Mouse (Mus musculus): ENCODE results near the gene Dlg4. TPM values are rescaled to one million over a fixed set of nuclear protein-coding genes. Genes with fewer than 3 reads are reported as not detected.

Gene Dlg4
- 19.3 and 21.0 TPM in 2 replicates for polyA plus RNA-seq (2014; fragmentation: Nextera tagmentation; extraction: Ambion mirVana)

DNA sequence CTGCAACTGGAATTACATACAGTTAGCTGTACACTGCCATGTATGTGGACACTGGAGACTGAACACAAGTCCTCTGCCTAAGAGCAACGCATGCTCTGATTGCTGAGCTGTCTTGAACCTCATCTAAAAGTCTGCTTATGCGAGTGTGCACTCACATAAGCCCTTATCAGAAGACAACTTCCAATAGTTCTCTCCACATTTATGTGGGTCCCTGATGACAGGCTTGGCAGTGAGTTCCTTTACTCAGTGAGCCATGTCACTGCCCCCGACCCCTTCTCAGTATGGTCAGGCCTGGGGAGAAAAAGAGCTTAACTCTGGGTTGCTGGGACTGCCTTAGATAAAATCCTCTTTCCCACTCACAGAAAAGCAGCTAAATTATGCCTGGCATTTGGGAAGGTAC is at the start of gene Dlg4:
TSS of gene Dlg4 (plus strand) at position 274 of the 400 bp plus-strand sequence.
- WGBS = 63% methylated on average over 3 of the region's 3 CpGs
- Histone ChIP-seq H3K27ac (ENCODE audit: low read depth, low read length) (peak within 1 kb of the TSS; percentile 90; the same call in 1 of the 2 replicates), H3K4me1 (ENCODE audit: control insufficient read depth, insufficient read depth, low read length) (peaks cover 27% of the 10 kb centered on the region)

DNA sequence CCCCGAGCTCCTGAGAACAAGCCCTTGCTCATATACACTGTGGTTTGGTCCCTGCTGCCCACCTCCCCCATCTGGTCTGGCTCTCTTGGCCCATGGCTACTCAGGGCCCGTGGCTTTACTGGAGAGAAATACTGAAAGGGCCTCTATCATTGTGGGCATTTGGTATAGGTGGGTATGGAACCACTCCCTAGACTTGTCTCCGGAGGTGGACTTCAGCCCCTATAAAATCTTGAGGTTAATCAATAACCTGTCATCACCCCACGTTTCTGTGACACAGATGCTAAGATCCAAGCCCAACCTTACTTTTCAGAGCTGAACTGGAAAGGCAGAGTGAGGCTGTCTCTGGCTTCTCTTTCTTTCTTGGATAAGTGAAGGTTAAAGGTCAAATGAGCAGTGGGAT is 47.9 kb upstream of the Dlg4 start:
- peaks cover 53% of the 10 kb centered on the region for H3K36me3 ChIP-seq (ENCODE audit: control insufficient read depth, insufficient read depth, low read length)
- 89% methylated on average over 4 of the region's 4 CpGs for WGBS

More for the DNA sequence above, at the start of gene Dlg4:
- Histone ChIP-seq H3K9ac (ENCODE audit: low read length) (peak within 1 kb of the TSS; percentile 94), H3K36me3 (ENCODE audit: control insufficient read depth, insufficient read depth, low read length) (peaks cover 24% of the 10 kb centered on the region), H3K4me2 (ENCODE audit: low read length) (peak within 1 kb of the TSS; percentile 79), H3K27me3 (replicated peaks; ENCODE audit: control insufficient read depth, insufficient read depth, low read length) (no peaks in the 10 kb centered on the region), H3K9me3 (replicated peaks; ENCODE audit: control insufficient read depth, low read length) (no peaks in the 10 kb centered on the region), H3K4me3 (ENCODE audit: low read depth, low read length) (peak within 1 kb of the TSS; percentile 66)
- DNase-seq (ENCODE audit: low spot score) = no peak
- ATAC-seq = no peak

DNA sequence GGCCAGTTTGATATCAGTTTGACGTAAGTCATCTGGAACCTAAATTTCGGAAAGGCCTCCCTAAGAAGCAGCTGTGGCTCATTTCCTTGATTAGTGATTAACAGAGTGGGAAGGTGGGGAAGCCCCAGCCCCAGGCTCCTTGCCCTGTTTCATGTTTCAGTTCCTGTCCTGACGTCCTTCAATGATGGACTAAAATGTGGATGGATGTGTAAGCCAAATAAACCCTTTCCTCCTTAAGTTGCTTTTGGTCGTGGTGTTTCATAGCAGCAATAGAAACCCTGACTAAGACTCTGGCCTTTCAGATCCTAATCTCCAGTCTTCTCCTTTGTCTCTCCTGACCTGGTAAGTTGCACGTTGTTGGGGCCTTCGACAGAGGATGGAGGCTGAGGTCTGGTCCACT is 46.5 kb upstream of the Dlg4 start:
- ATAC-seq (no peak), DNase-seq (ENCODE audit: low spot score) (no peak)
- Histone ChIP-seq H3K9ac (ENCODE audit: low read length) (no peak overlapping the region), H3K4me1 (ENCODE audit: control insufficient read depth, insufficient read depth, low read length) (no peaks in the 10 kb centered on the region), H3K36me3 (ENCODE audit: control insufficient read depth, insufficient read depth, low read length) (peaks cover 67% of the 10 kb centered on the region), H3K27me3 (replicated peaks; ENCODE audit: control insufficient read depth, insufficient read depth, low read length) (peaks cover 27% of the 10 kb centered on the region), H3K4me3 (ENCODE audit: low read depth, low read length) (no peak overlapping the region), H3K4me2 (ENCODE audit: low read length) (no peak overlapping the region), H3K9me3 (replicated peaks; ENCODE audit: control insufficient read depth, low read length) (no peaks in the 10 kb centered on the region), H3K27ac (ENCODE audit: low read depth, low read length) (no peak overlapping the region)
- WGBS = 90% methylated on average over 6 of the region's 6 CpGs

More for the DNA sequence above, 47.9 kb upstream of the Dlg4 start:
- DNase-seq (ENCODE audit: low spot score) (no peak), ATAC-seq (no peak)
- Histone ChIP-seq H3K27me3 (replicated peaks; ENCODE audit: control insufficient read depth, insufficient read depth, low read length) (peaks cover 41% of the 10 kb centered on the region), H3K4me3 (ENCODE audit: low read depth, low read length) (no peak overlapping the region), H3K4me1 (ENCODE audit: control insufficient read depth, insufficient read depth, low read length) (no peaks in the 10 kb centered on the region), H3K27ac (ENCODE audit: low read depth, low read length) (no peak overlapping the region), H3K9ac (ENCODE audit: low read length) (no peak overlapping the region), H3K4me2 (ENCODE audit: low read length) (no peak overlapping the region), H3K9me3 (replicated peaks; ENCODE audit: control insufficient read depth, low read length) (no peaks in the 10 kb centered on the region)

DNA sequence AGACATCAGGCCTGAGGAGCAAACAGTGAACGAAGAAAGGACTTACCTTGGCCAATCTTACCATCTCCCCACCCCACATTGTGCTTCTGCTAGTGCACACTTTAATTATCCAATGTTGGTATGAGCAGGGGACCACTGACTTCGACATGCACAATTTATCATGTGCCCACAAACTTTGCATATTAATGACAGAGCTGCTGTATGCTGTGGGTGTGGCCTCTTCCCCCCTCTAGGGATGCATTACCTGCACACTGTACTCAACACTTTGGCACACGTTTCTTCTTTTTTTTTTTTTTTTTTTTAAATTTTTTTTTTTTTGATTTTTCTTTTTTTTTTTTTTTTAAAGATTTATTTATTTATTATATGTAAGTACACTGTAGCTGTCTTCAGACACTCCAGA is 46.0 kb upstream of the Dlg4 start:
- peaks cover 72% of the 10 kb centered on the region for H3K36me3 ChIP-seq (ENCODE audit: control insufficient read depth, insufficient read depth, low read length)
- no peaks in the 10 kb centered on the region for H3K4me1 ChIP-seq (ENCODE audit: control insufficient read depth, insufficient read depth, low read length)
- DNase-seq (ENCODE audit: low spot score) = no peak
- H3K4me2 ChIP-seq (ENCODE audit: low read length) = no peak overlapping the region
- 87% methylated on average over 3 of the region's 3 CpGs for WGBS
- H3K9me3 ChIP-seq (replicated peaks; ENCODE audit: control insufficient read depth, low read length) = no peaks in the 10 kb centered on the region
- no peak overlapping the region for H3K9ac ChIP-seq (ENCODE audit: low read length)
- no peak overlapping the region for H3K27ac ChIP-seq (ENCODE audit: low read depth, low read length)
- H3K4me3 ChIP-seq (ENCODE audit: low read depth, low read length) = no peak overlapping the region
- ATAC-seq = no peak
- peaks cover 21% of the 10 kb centered on the region for H3K27me3 ChIP-seq (replicated peaks; ENCODE audit: control insufficient read depth, insufficient read depth, low read length)

DNA sequence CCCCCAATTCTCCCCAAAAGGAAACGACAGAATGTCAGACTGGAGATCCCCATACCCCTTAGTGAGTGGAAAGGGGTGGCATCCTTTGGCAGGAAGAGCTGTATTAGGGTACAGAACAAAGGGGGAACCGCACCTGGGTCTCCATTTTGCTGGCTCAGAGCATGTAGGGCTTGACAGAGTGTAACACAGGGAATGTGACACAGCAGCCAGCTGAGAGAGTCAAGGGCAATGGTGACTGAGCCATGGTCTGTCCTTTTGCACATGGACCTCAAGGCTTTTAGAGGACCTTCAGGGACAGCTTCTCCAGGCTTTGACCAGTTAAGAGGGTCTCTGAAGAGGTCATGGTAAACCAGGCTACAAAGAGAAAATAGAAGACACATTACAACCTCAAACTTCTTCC is 41.8 kb upstream of the Dlg4 start:
- H3K4me2 ChIP-seq (ENCODE audit: low read length) = no peak overlapping the region
- H3K27ac ChIP-seq (ENCODE audit: low read depth, low read length) = no peak overlapping the region
- H3K4me1 ChIP-seq (ENCODE audit: control insufficient read depth, insufficient read depth, low read length) = peaks cover 5% of the 10 kb centered on the region
- peaks cover 71% of the 10 kb centered on the region for H3K36me3 ChIP-seq (ENCODE audit: control insufficient read depth, insufficient read depth, low read length)
- ATAC-seq = no peak
- H3K9ac ChIP-seq (ENCODE audit: low read length) = no peak overlapping the region
- no peak for DNase-seq (ENCODE audit: low spot score)
- H3K4me3 ChIP-seq (ENCODE audit: low read depth, low read length) = no peak overlapping the region
- 95% methylated on average over 2 of the region's 2 CpGs for WGBS
- H3K27me3 ChIP-seq (replicated peaks; ENCODE audit: control insufficient read depth, insufficient read depth, low read length) = no peaks in the 10 kb centered on the region
- no peaks in the 10 kb centered on the region for H3K9me3 ChIP-seq (replicated peaks; ENCODE audit: control insufficient read depth, low read length)

DNA sequence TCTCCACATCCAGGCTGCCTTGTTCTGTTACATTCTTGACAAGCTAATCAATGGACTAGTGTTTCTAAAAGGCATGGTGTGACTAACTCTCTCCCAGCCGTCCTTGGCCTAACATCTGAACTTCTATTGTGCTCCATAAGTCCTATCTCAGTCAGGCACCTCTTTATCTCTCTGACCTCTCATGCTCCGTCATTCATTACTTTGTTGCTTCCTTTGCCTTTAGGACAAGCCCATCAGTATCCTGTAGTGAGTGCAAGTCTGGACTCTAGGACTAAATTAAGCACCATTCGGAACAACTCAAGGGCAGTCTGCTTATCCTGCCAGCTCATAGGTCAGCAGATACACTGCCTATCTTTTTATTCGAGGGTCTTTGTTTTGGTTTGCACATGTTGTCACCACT is 40.5 kb upstream of the Dlg4 start:
- peaks cover 5% of the 10 kb centered on the region for H3K4me1 ChIP-seq (ENCODE audit: control insufficient read depth, insufficient read depth, low read length)
- H3K36me3 ChIP-seq (ENCODE audit: control insufficient read depth, insufficient read depth, low read length) = peaks cover 64% of the 10 kb centered on the region
- 91% methylated on average over 4 of the region's 4 CpGs for WGBS
- no peak overlapping the region for H3K27ac ChIP-seq (ENCODE audit: low read depth, low read length)
- ATAC-seq (no peak), DNase-seq (ENCODE audit: low spot score) (no peak)
- H3K4me2 ChIP-seq (ENCODE audit: low read length) = no peak overlapping the region
- no peak overlapping the region for H3K9ac ChIP-seq (ENCODE audit: low read length)
- H3K27me3 ChIP-seq (replicated peaks; ENCODE audit: control insufficient read depth, insufficient read depth, low read length) = no peaks in the 10 kb centered on the region
- no peak overlapping the region for H3K4me3 ChIP-seq (ENCODE audit: low read depth, low read length)
- H3K9me3 ChIP-seq (replicated peaks; ENCODE audit: control insufficient read depth, low read length) = no peaks in the 10 kb centered on the region

DNA sequence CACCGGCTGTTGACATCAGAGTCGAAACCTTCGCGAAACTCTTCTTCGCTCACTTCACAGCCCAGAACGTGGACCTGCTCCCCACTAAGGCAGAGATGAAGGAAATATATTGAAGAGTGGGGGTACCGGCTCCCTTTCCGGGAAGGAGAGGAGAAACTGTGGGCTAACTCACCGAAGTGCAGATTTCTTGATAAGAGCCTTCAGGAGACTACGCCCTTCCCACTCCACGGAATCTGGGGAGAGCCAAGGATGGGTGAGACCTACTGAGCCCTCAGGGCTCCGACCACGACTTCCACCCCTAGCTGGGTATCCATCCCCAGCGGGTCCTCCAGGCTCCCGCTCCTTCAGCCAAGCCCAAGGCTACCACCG is 36.9 kb upstream of the Dlg4 start:
- peaks cover 23% of the 10 kb centered on the region for H3K4me1 ChIP-seq (ENCODE audit: control insufficient read depth, insufficient read depth, low read length)
- peak overlapping the region; percentile 98 for H3K27ac ChIP-seq (ENCODE audit: low read depth, low read length)
- ATAC-seq (no peak), DNase-seq (ENCODE audit: low spot score) (no peak)
- H3K9ac ChIP-seq (ENCODE audit: low read length) = peak overlapping the region; percentile 99
- 3% methylated on average over 16 of the region's 16 CpGs for WGBS
- peak overlapping the region; percentile 92 for H3K4me2 ChIP-seq (ENCODE audit: low read length)
- H3K4me3 ChIP-seq (ENCODE audit: low read depth, low read length) = peak overlapping the region; percentile 100
- no peaks in the 10 kb centered on the region for H3K9me3 ChIP-seq (replicated peaks; ENCODE audit: control insufficient read depth, low read length)
- H3K36me3 ChIP-seq (ENCODE audit: control insufficient read depth, insufficient read depth, low read length) = peaks cover 38% of the 10 kb centered on the region
- H3K27me3 ChIP-seq (replicated peaks; ENCODE audit: control insufficient read depth, insufficient read depth, low read length) = no peaks in the 10 kb centered on the region

DNA sequence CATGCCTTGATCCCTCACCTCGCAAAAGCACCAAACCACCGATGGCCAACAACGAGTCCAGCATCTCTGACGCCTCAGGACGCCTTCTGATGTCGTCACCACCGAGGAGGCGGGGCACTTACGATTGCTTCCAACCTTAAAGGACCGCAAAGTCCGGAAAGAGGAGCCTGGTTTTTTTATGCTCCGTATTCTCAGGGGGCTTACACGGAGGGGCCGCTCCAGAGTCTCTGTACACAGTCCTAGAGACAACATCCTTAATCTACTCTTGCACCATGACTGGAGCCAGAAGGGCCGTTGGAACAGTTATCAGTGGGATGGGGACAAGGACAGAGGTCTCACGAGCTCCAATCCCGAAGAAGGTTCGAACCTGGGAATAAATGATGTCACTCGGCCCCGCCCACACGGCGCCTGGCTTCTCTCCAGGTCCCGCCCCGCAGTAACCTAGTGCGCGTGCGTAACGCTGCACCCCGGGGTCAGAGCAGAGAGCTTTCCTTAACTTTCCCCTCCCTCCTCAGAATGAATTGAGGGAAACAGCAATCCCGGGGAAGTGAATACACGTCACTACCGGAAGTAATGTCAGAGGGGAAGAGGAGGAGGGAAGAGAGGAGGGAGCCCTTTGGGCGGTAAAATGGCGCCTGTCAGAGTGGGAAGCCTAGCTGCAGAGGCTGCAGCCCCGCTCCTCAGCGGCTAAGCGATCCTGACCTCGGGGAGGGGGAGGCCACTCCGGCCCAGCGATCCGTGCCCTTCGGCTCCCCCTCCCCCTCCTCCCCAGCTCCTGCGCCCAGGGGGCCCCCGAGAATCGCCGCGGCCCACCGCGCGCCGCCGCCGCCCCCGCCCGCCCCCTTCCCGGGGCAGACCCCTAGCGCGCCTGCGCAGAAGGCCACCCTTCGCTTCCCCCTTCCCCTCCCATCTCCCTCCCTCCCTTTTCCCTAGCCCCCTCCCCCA is 36.3 kb upstream of the Dlg4 start:
- peak overlapping the region; percentile 98 for H3K27ac ChIP-seq (ENCODE audit: low read depth, low read length)
- peak overlapping the region; percentile 99 for H3K9ac ChIP-seq (ENCODE audit: low read length)
- H3K9me3 ChIP-seq (replicated peaks; ENCODE audit: control insufficient read depth, low read length) = no peaks in the 10 kb centered on the region
- ATAC-seq (peak; percentile 92), DNase-seq (ENCODE audit: low spot score) (peak; percentile 99)
- H3K27me3 ChIP-seq (replicated peaks; ENCODE audit: control insufficient read depth, insufficient read depth, low read length) = no peaks in the 10 kb centered on the region
- H3K4me3 ChIP-seq (ENCODE audit: low read depth, low read length) = peak overlapping the region; percentile 100
- H3K36me3 ChIP-seq (ENCODE audit: control insufficient read depth, insufficient read depth, low read length) = peaks cover 38% of the 10 kb centered on the region
- peak overlapping the region; percentile 92 for H3K4me2 ChIP-seq (ENCODE audit: low read length)
- WGBS = under 1% methylated on average over 38 of the region's 60 CpGs
- H3K4me1 ChIP-seq (ENCODE audit: control insufficient read depth, insufficient read depth, low read length) = peaks cover 23% of the 10 kb centered on the region

DNA sequence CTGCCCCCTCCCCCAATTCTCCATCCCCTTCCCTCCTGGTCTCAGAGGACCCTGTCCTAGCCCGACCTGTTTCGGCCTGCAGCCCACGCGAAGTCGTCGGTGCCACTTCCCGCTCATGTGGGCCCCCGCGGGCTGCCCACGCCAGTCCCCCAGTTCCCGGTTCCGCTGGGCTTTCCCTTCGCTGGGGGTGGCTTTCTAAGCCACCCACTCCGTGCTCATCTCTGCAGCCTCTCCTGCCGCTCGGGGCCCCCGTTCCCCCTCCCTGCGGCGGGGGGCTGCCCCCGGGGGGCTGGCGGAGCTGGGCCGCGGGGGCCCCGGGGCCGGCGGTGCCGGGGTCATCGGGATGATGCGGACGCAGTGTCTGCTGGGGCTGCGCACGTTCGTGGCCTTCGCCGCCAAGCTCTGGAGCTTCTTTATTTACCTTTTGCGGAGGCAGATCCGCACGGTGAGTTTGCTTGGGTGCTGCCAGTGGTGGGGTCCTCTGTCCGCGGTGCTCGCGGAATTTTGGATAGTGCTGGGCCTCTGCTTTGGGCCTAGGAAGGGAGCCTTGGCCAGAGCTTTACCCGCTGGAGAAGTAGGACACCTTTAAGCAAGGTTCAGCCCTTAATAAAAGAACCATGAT is 35.5 kb upstream of the Dlg4 start, which contains the start of gene Ctdnep1:
TSS of gene Ctdnep1 (plus strand) at position 16 of the 622 bp plus-strand sequence.
- Histone ChIP-seq H3K9ac (ENCODE audit: low read length) (peak within 1 kb of the TSS; percentile 99), H3K4me2 (ENCODE audit: low read length) (peak within 1 kb of the TSS; percentile 92), H3K4me3 (ENCODE audit: low read depth, low read length) (peak within 1 kb of the TSS; percentile 100), H3K9me3 (replicated peaks; ENCODE audit: control insufficient read depth, low read length) (no peaks in the 10 kb centered on the region), H3K36me3 (ENCODE audit: control insufficient read depth, insufficient read depth, low read length) (peaks cover 39% of the 10 kb centered on the region), H3K27me3 (replicated peaks; ENCODE audit: control insufficient read depth, insufficient read depth, low read length) (no peaks in the 10 kb centered on the region), H3K4me1 (ENCODE audit: control insufficient read depth, insufficient read depth, low read length) (peaks cover 23% of the 10 kb centered on the region), H3K27ac (ENCODE audit: low read depth, low read length) (peak within 1 kb of the TSS; percentile 98)
- whole genome bisulfite sequencing = under 1% methylated on average over 37 of the region's 43 CpGs
- DNase-seq (ENCODE audit: low spot score) (no peak), ATAC-seq (peak; percentile 48)

Measured in forebrain, embryonic 14.5 days (tissue).